Mouse (Mus musculus): ENCODE measurements at regions not wholly inside any gene's neighbourhood (a gene's known extent, or its start where the extent isn't known, plus 50 kb on each side); places are given as distances from the start of the nearest gene placed in this dataset.
A peak's percentile ranks its signal among the peaks of the same experiment; 100 is the strongest.

DNA sequence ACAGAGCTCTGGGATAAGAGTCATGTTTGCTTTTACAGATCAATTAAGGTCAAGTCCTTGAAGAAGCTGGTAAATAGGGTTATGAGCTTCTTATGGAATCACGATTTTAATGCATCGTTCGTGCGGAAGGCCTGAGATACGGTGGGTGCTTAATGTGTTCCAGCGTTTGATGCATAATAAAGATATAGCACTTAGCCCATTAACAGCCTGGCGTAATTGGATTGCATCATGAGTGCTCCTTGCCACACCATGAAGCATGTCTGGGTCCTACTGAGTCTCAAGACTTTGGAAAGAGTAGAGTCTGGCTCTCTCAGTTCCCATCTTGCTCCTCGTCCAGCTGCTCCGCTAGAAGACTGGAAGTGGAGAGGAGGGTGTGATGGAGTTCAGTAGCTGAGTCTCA is 72.6 kb downstream of the Zfp36l1 start:
- no peaks in the 10 kb centered on the region for H3K27me3 ChIP-seq (ENCODE audit: control insufficient read depth, insufficient read depth, low read length)
- no peak overlapping the region for H3K9ac ChIP-seq (ENCODE audit: low read depth, low read length)
- 94% methylated on average over 9 of the region's 9 CpGs for WGBS
- H3K4me1 ChIP-seq (replicated peaks; ENCODE audit: control insufficient read depth, insufficient read depth, low read length), result no peaks in the 10 kb centered on the region
- DNase-seq (ENCODE audit: low spot score) (no peak), ATAC-seq (ENCODE audit: low FRiP score) (no peak)
- H3K4me2 ChIP-seq (replicated peaks; ENCODE audit: low read depth, low read length), result no peak overlapping the region
- no peaks in the 10 kb centered on the region for H3K36me3 ChIP-seq (ENCODE audit: control insufficient read depth, insufficient read depth, low read length)
- H3K4me3 ChIP-seq (ENCODE audit: low read depth, low read length), result no peak overlapping the region
- H3K27ac ChIP-seq (ENCODE audit: low read depth, low read length), result no peak overlapping the region
- no peaks in the 10 kb centered on the region for H3K9me3 ChIP-seq (ENCODE audit: control insufficient read depth, low read length)

DNA sequence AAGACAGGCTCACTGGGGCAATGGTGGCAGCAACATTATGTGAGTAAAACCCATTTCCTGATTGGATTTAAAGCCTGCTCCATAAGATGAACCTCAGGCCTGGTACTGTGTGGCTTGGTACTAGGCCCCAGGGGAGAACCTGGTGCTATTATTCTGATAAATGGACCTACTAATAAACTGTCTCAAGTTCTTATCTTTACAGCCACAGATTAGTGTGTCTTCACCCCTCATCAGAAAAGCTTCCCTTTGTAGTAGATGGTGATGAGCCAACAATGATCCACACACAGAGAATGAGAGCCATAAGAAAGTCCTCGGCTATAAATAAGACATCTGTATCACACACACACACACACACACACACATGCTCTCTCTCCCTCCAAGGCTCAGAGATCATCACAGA is 73.7 kb downstream of the Zfp36l1 start:
- DNase-seq (ENCODE audit: low spot score) (no peak), ATAC-seq (ENCODE audit: low FRiP score) (no peak)
- Histone ChIP-seq H3K9ac (ENCODE audit: low read depth, low read length) (no peak overlapping the region), H3K4me2 (replicated peaks; ENCODE audit: low read depth, low read length) (no peak overlapping the region), H3K4me3 (ENCODE audit: low read depth, low read length) (no peak overlapping the region), H3K9me3 (ENCODE audit: control insufficient read depth, low read length) (no peaks in the 10 kb centered on the region), H3K4me1 (replicated peaks; ENCODE audit: control insufficient read depth, insufficient read depth, low read length) (no peaks in the 10 kb centered on the region), H3K36me3 (ENCODE audit: control insufficient read depth, insufficient read depth, low read length) (no peaks in the 10 kb centered on the region), H3K27ac (ENCODE audit: low read depth, low read length) (no peak overlapping the region), H3K27me3 (ENCODE audit: control insufficient read depth, insufficient read depth, low read length) (no peaks in the 10 kb centered on the region)
- 81% methylated on average over 1 of the region's 1 CpGs for WGBS

GRCm38 (mm10) chr12:80035500-80036271 is 77.1 kb downstream of the Zfp36l1 start:
- WGBS, result 90% methylated on average over 6 of the region's 6 CpGs
- ATAC-seq (ENCODE audit: low FRiP score), result no peak

DNA sequence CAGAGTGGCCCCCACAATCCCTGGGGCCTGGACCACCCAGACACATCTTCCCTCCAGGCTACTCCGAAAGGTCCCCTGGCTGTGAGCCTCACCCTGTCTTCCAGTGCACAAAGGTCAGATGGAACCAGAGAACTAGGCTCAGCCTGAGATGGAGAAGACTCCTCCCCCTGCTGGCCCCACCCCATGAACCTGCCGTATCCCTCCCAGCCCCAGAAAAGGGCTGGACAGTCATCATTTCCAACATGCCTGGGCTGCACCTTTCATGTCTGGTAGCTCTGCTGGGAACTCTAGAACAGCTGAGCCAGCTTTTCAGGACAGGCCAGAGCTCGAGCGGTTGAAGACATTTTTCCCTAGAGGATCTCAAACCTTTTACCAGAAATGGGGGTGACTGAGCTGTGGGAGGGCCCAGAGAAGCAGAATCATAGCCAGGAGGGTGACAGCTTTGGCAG is 77.8 kb downstream of the Zfp36l1 start:
- Histone ChIP-seq H3K36me3 (ENCODE audit: control insufficient read depth, insufficient read depth, low read length) (no peaks in the 10 kb centered on the region), H3K4me3 (ENCODE audit: low read depth, low read length) (no peak overlapping the region), H3K4me1 (replicated peaks; ENCODE audit: control insufficient read depth, insufficient read depth, low read length) (no peaks in the 10 kb centered on the region), H3K9ac (ENCODE audit: low read depth, low read length) (no peak overlapping the region), H3K4me2 (replicated peaks; ENCODE audit: low read depth, low read length) (no peak overlapping the region), H3K9me3 (ENCODE audit: control insufficient read depth, low read length) (no peaks in the 10 kb centered on the region), H3K27ac (ENCODE audit: low read depth, low read length) (no peak overlapping the region), H3K27me3 (ENCODE audit: control insufficient read depth, insufficient read depth, low read length) (no peaks in the 10 kb centered on the region)
- ATAC-seq (ENCODE audit: low FRiP score) (no peak), DNase-seq (ENCODE audit: low spot score) (no peak)
- WGBS, result 62% methylated on average over 4 of the region's 4 CpGs

More at GRCm38 (mm10) chr12:80035500-80036271, 77.1 kb downstream of the Zfp36l1 start:
- no peaks in the 10 kb centered on the region for H3K36me3 ChIP-seq (ENCODE audit: control insufficient read depth, insufficient read depth, low read length)
- H3K27ac ChIP-seq (ENCODE audit: low read depth, low read length), result no peak overlapping the region
- no peak for DNase-seq (ENCODE audit: low spot score)
- H3K4me1 ChIP-seq (replicated peaks; ENCODE audit: control insufficient read depth, insufficient read depth, low read length), result no peaks in the 10 kb centered on the region
- no peaks in the 10 kb centered on the region for H3K9me3 ChIP-seq (ENCODE audit: control insufficient read depth, low read length)
- no peak overlapping the region for H3K4me2 ChIP-seq (replicated peaks; ENCODE audit: low read depth, low read length)
- H3K4me3 ChIP-seq (ENCODE audit: low read depth, low read length), result no peak overlapping the region
- H3K27me3 ChIP-seq (ENCODE audit: control insufficient read depth, insufficient read depth, low read length), result no peaks in the 10 kb centered on the region
- no peak overlapping the region for H3K9ac ChIP-seq (ENCODE audit: low read depth, low read length)

DNA sequence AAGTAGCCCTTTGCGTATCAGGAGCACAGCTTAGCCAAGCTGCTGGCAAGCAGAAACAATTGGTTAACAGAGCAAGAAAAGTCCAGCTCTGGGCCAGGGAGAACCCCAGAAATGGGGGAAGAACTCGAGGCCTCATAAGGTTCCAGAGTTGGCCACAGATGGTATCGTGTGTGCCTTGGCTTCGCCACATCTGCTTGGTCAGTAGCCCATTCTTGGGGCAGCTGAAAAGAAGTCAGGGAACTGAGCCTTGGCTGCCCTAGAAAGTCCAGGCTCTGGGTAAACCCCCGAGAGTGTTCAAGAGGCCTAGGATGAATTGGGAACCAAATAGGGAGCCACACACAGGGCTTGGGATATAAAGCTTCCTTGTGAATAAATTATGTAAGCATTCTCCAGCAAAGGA is 78.7 kb downstream of the Zfp36l1 start:
- Histone ChIP-seq H3K9ac (ENCODE audit: low read depth, low read length) (no peak overlapping the region), H3K27ac (ENCODE audit: low read depth, low read length) (no peak overlapping the region), H3K4me1 (replicated peaks; ENCODE audit: control insufficient read depth, insufficient read depth, low read length) (no peaks in the 10 kb centered on the region), H3K9me3 (ENCODE audit: control insufficient read depth, low read length) (no peaks in the 10 kb centered on the region), H3K4me3 (ENCODE audit: low read depth, low read length) (no peak overlapping the region), H3K4me2 (replicated peaks; ENCODE audit: low read depth, low read length) (no peak overlapping the region), H3K27me3 (ENCODE audit: control insufficient read depth, insufficient read depth, low read length) (no peaks in the 10 kb centered on the region), H3K36me3 (ENCODE audit: control insufficient read depth, insufficient read depth, low read length) (no peaks in the 10 kb centered on the region)
- 84% methylated on average over 5 of the region's 5 CpGs for WGBS
- no peak for DNase-seq (ENCODE audit: low spot score)
- no peak for ATAC-seq (ENCODE audit: low FRiP score)

DNA sequence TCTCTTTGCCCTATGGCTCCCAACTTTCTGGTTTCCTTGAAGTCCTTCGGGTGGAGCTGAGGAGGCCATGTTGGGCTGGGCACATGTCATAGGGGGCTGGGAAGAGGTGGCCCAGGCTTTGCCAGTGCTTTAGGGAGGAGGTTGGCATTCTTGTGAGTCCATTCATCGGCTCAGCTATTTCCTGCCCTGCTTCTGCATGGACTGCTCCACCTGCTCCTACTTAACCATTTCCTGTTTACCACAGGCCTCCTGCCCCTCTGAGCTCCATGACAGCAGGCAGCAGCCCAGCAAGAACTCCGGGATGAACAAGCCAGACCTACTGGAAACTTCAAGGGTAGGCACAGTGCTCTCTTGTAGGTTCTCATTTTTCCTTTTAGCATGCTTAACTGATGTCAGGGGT is 80.3 kb downstream of the Zfp36l1 start:
- no peaks in the 10 kb centered on the region for H3K9me3 ChIP-seq (ENCODE audit: control insufficient read depth, low read length)
- H3K27ac ChIP-seq (ENCODE audit: low read depth, low read length), result no peak overlapping the region
- no peaks in the 10 kb centered on the region for H3K36me3 ChIP-seq (ENCODE audit: control insufficient read depth, insufficient read depth, low read length)
- no peak overlapping the region for H3K9ac ChIP-seq (ENCODE audit: low read depth, low read length)
- ATAC-seq (ENCODE audit: low FRiP score) (no peak), DNase-seq (ENCODE audit: low spot score) (no peak)
- no peaks in the 10 kb centered on the region for H3K27me3 ChIP-seq (ENCODE audit: control insufficient read depth, insufficient read depth, low read length)
- H3K4me2 ChIP-seq (replicated peaks; ENCODE audit: low read depth, low read length), result no peak overlapping the region
- 68% methylated on average over 3 of the region's 3 CpGs for WGBS
- no peak overlapping the region for H3K4me3 ChIP-seq (ENCODE audit: low read depth, low read length)
- H3K4me1 ChIP-seq (replicated peaks; ENCODE audit: control insufficient read depth, insufficient read depth, low read length), result no peaks in the 10 kb centered on the region

- Histone ChIP-seq H3K36me3 (ENCODE audit: control insufficient read depth, insufficient read depth, low read length) (no peaks in the 10 kb centered on the region), H3K27me3 (ENCODE audit: control insufficient read depth, insufficient read depth, low read length) (no peaks in the 10 kb centered on the region), H3K4me2 (replicated peaks; ENCODE audit: low read depth, low read length) (no peak overlapping the region), H3K4me3 (ENCODE audit: low read depth, low read length) (no peak overlapping the region), H3K27ac (ENCODE audit: low read depth, low read length) (no peak overlapping the region), H3K9ac (ENCODE audit: low read depth, low read length) (no peak overlapping the region), H3K4me1 (replicated peaks; ENCODE audit: control insufficient read depth, insufficient read depth, low read length) (no peaks in the 10 kb centered on the region), H3K9me3 (ENCODE audit: control insufficient read depth, low read length) (no peaks in the 10 kb centered on the region)
- 86% methylated on average over 3 of the region's 3 CpGs for WGBS
- no peak for ATAC-seq (ENCODE audit: low FRiP score)
- DNase-seq (ENCODE audit: low spot score), result no peak
Measured at GRCm38 (mm10) chr12:80028301-80028700, 84.5 kb downstream of the Zfp36l1 start.

- Histone ChIP-seq H3K27me3 (ENCODE audit: control insufficient read depth, insufficient read depth, low read length) (no peaks in the 10 kb centered on the region), H3K4me2 (replicated peaks; ENCODE audit: low read depth, low read length) (peak overlapping the region; percentile 28), H3K4me3 (ENCODE audit: low read depth, low read length) (no peak overlapping the region), H3K27ac (ENCODE audit: low read depth, low read length) (peak overlapping the region; percentile 76), H3K4me1 (replicated peaks; ENCODE audit: control insufficient read depth, insufficient read depth, low read length) (peaks cover 15% of the 10 kb centered on the region), H3K9ac (ENCODE audit: low read depth, low read length) (no peak overlapping the region), H3K9me3 (ENCODE audit: control insufficient read depth, low read length) (no peaks in the 10 kb centered on the region), H3K36me3 (ENCODE audit: control insufficient read depth, insufficient read depth, low read length) (no peaks in the 10 kb centered on the region)
- DNase-seq (ENCODE audit: low spot score) (peak; percentile 48), ATAC-seq (ENCODE audit: low FRiP score) (peak; percentile 61)
- 9% methylated on average over 18 of the region's 18 CpGs for WGBS
Measured at GRCm38 (mm10) chr12:80023107-80024078, 89.4 kb downstream of the Zfp36l1 start.

Measured in hindbrain, embryonic 11.5 days (tissue).